Mouse (Mus musculus) bone marrow macrophage, adult 2 months (primary cell): ENCODE data around the gene Ftsj3. TPM values are rescaled to one million over a fixed set of nuclear protein-coding genes. Genes with fewer than 3 reads are reported as not detected.

Experiments used
- H3K27ac ChIP-seq: 2 replicates; pipeline ENCODE4 v1.5.1; 2012; ENCODE audit warnings: low read depth, low read length; ENCODE audit not compliant: insufficient read depth
- H3K4me1 ChIP-seq: 2 replicates; pipeline ENCODE4 v1.6.1; 2012; ENCODE audit warnings: low read length; ENCODE audit not compliant: control insufficient read depth, insufficient read depth
- H3K4me3 ChIP-seq: 2 replicates; pipeline ENCODE4 v1.5.1; 2012; ENCODE audit warnings: mild to moderate bottlenecking, low read length, moderate library complexity; ENCODE audit not compliant: insufficient read depth
- CTCF ChIP-seq: IDR thresholded peaks from 2 replicates; pipeline ENCODE4 v1.5.1; 2012; ENCODE audit warnings: low read depth, mild to moderate bottlenecking, low read length, moderate library complexity
- POLR2A ChIP-seq: IDR thresholded peaks from 2 replicates; pipeline ENCODE4 v1.6.1; 2012; ENCODE audit warnings: mild to moderate bottlenecking, low read depth, low read length, borderline replicate concordance
- polyA plus RNA-seq: library from polyadenylated mRNA; stranded (reverse); fragments of >200 nt; gene quantifications from 2 replicates; pipeline ENCODE4 v1.2.4, GENCODE M21; 2012; ENCODE audit not compliant: missing spikeins, insufficient read depth, insufficient read length

Gene Ftsj3
- polyA plus RNA-seq, 1 experiment, result 17.7 TPM

DNA sequence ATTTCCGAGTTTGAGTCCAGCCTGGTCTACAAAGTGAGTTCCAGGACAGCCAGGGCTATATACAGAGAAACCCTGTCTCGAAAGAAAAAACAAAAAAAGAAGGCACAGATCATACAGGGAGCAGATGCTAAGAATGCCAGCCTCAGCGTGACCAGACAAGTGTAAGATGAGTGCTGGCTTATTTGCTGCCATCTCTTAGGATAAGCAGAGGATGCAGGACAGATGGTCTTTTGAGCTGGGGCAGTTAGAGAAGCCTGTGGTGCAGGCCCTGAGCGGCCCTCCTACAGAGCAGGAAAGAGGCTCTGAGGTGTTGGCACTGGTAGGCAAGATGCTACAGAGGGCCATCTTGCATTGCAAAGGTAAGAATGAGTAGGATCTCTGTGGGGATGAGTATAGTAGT, 27.5 kb upstream of the Ftsj3 start:
- Histone ChIP-seq H3K4me1 (peaks cover 21% of the 10 kb centered on the region), H3K4me3 (no peak overlapping the region)
- no peak for TF ChIP-seq CTCF
- no peak for TF ChIP-seq POLR2A

DNA sequence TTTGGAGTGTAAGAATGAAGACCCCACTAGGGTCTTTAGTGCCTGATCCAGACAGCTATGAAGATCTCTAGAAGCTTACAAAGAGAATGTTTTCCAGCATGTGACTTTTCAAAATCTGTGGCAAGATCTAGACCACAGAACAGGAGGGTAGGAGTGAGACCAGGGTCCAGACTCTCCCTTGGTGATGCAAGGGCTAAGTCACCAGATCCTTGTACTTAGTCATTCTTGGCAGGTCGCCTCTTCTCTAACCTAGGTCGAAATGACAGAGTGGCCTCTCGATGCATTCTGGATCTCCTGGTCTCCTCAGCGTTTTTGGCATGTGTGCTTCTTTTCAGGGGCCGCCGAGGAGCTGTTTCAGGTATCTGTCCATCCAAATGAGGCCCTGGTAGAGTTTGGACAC, 26.6 kb upstream of the Ftsj3 start:
- peaks cover 21% of the 10 kb centered on the region for H3K4me1 ChIP-seq
- no peak overlapping the region for H3K27ac ChIP-seq
- TF ChIP-seq POLR2A, result no peak
- TF ChIP-seq CTCF, result no peak
- H3K4me3 ChIP-seq, result no peak overlapping the region

More for the DNA sequence above, 27.5 kb upstream of the Ftsj3 start:
- H3K27ac ChIP-seq, result no peak overlapping the region

GRCm38 (mm10) chr11:106276454-106276853, 20.6 kb upstream of the Ftsj3 start, which contains the start of gene Tcam1:
TSS of gene Tcam1 (plus strand) at chr11:106276672.
- Histone ChIP-seq H3K4me3 (no peak within 1 kb of the TSS), H3K27ac (no peak within 1 kb of the TSS), H3K4me1 (peaks cover 11% of the 10 kb centered on the region)
- TF ChIP-seq POLR2A (no peak), CTCF (peak; percentile 56)

GRCm38 (mm10) chr11:106274971-106275411, 19.1 kb upstream of the Ftsj3 start:
- Histone ChIP-seq H3K4me3 (no peak overlapping the region), H3K4me1 (peaks cover 23% of the 10 kb centered on the region), H3K27ac (no peak overlapping the region)
- TF ChIP-seq CTCF (no peak), POLR2A (no peak)

DNA sequence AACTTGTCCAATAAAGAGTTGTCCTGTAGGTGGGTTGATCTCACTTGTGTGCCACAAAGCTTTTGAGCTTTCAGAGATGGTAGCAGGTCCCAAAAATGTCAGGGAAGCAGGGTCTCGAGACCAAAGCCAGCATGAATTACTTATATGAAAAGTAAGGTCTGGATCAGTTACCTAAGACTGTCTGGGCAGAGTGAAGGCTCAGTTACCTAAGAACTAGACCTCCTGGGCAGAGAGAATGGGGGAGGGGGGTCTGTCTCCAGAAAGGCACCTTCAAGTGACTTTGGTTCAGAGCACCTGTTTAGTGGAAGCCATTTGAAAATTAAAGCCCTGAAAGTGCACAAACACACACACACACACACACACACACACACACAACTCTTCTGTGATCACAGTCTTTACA, 18.5 kb upstream of the Ftsj3 start:
- Histone ChIP-seq H3K27ac (no peak overlapping the region), H3K4me3 (no peak overlapping the region), H3K4me1 (peaks cover 25% of the 10 kb centered on the region)
- TF ChIP-seq CTCF (no peak), POLR2A (no peak)

- H3K4me1 ChIP-seq, result peaks cover 30% of the 10 kb centered on the region
- H3K27ac ChIP-seq, result no peak overlapping the region
- TF ChIP-seq POLR2A (no peak), CTCF (no peak)
- H3K4me3 ChIP-seq, result peak overlapping the region; percentile 74; the same call in 1 of the 2 replicates
Observed at GRCm38 (mm10) chr11:106273811-106274210, 17.9 kb upstream of the Ftsj3 start.

DNA sequence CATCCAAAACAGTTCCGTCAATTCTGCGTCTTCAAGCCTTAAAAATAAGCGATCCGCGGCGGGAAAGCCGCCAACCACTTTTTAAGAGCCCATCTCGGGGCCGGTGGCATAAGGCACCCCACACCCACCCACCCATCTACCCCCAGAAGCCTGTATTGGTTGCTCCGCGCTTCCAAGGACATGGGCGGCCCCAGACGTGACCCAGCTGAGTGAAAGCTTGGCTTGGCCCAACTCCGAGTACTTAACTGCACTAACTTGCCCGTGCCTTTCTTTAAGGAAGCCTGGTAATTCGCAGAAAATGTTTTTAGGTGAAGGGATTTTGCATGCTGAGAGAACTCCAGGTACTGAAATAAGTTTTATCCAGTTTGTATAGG, 17.4 kb upstream of the Ftsj3 start:
- peak overlapping the region; percentile 74 for H3K4me3 ChIP-seq
- H3K27ac ChIP-seq, result peak overlapping the region; percentile 78
- H3K4me1 ChIP-seq, result peaks cover 33% of the 10 kb centered on the region
- no peak for TF ChIP-seq CTCF
- TF ChIP-seq POLR2A, result no peak

DNA sequence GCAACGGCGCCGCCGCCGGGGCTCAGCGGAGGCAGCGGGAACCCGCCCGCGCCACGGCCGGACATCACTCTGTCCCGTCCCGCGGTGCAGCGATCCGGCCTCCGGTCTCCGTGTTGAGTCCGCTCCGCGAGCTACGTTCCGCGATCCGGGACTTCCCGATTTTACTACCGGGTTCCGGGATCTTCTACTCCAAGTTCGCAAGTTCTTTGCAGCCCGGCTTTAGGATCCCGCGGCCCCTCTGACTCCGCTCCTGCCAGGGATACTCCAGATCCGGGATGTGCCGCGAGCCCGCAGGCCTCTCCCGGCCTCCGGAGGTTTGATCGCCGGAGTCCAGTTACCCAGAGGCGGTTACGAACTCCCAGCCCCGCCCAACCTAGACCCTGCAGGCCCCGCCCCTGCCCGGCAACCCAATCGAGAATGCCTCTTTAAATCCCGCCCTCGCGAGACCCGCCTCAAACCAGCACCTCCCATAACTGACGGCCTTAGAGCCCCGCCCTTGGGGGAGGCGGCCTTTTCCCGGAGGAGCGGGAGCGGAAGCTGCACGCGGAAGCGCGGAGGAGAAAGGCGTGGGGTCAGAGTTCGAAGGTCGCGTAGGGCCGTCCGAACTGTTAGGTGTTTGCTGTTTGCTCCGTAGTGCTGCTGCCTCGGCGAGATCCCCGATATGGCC, 16.9 kb upstream of the Ftsj3 start, which contains the start of gene Smarcd2:
TSS of gene Smarcd2 (minus strand) at position 329 of the 667 bp plus-strand sequence.
- 0 out of 2 replicates have a peak, but pooled peaks have one; percentile 46 for TF ChIP-seq POLR2A
- TF ChIP-seq CTCF, result no peak
- peak within 1 kb of the TSS; percentile 78 for H3K27ac ChIP-seq
- H3K4me3 ChIP-seq, result peak within 1 kb of the TSS; percentile 74
- peaks cover 36% of the 10 kb centered on the region for H3K4me1 ChIP-seq

DNA sequence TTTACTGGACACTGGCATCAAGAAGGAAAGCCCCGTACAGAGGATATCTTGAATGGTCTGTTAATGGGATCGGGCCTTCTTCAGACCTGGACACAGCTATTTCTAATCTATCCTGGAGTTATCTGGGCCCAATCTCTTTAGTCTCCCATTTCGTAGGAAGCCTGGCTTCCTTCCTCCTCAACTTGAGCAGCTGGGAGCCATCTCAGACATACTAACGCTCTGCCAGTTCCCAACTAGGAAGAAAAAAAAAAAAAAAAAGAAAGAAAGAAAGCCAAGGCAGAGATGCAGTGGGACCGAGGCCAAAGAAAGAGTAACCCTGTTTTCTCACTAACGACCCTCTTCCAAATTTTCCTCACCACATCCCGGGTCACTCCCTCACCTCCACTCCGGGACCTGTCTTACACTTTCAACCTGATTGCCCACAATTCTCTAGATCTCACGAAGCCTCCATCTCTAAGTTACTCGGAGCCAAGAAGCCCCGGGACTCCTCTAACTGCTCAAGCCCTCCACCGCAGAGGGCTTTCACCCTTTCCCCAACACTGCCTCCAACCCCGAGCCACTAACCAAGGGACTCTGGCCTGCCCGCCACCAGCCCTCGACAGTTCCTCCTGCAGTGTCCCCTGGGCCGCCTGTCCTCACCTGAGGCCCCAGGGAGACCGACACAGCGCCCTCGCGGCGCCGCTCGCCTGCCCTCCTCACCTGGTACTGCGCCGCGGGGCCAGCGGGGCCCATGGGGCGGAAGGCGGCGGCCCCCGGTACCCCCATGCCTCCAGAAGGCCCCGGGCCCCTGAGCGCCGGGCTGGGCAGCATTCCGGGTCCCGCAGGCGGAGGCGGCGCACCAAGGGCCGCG, 16.1 kb upstream of the Ftsj3 start:
- Histone ChIP-seq H3K27ac (peak overlapping the region; percentile 76), H3K4me1 (peaks cover 36% of the 10 kb centered on the region)
- TF ChIP-seq POLR2A, result no peak
- TF ChIP-seq CTCF, result no peak

GRCm38 (mm10) chr11:106271131-106271793, 15.4 kb upstream of the Ftsj3 start:
- H3K4me3 ChIP-seq, result peak overlapping the region; percentile 74
- TF ChIP-seq CTCF, result no peak
- TF ChIP-seq POLR2A, result no peak
- 0 out of 2 replicates have a peak overlapping the region, but pooled peaks have one; percentile 76 for H3K27ac ChIP-seq
- peaks cover 36% of the 10 kb centered on the region for H3K4me1 ChIP-seq

More for the DNA sequence above, 16.1 kb upstream of the Ftsj3 start:
- H3K4me3 ChIP-seq, result peak overlapping the region; percentile 74
